8 mouse cellular contexts compared by ENCODE assay signal in the genomic region with DNA sequence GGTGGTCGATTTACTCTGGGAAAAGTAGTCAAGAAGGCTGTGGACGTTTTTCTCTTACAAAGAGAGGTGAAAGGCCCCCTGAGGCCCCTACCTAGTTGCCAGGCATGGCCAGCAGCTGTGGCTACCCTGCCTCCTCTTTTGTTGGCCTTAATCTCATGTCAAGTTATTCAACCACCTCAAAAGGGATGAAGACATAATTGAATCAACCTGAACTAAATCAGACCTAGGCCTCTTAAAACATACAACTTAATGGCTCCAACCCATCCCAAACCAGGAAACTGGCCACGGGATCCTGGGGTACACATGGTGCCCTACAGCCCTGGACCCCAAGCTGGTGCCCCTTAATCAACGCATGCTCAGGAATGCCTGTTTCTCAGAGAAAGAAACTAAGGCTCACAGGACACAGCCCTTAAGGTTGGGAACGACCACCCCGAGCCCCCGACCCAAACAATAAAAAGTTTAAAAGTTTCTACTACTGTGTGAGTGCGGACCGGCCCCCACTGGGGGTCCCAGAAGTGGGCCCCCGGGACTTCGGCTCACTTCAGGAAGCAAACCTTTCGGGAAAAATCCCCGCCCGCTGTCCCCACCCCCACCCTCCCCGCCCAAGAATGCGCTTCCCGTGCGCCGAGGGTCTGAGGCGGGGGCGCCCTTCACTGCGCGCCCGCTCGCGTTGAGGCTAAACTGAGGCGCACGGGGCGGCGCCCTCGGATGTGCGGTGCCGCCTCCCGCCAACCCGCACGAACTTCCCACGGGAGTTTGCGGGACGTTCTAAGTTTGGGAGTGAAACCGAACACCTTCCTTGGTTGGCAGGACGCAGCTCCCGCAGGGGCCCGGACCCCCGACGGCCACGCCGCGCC. TPM values are rescaled to one million over a fixed set of nuclear protein-coding genes. Genes with fewer than 3 reads are reported as not detected.
DNase-seq lines count a peak whose midpoint lies in the region; ATAC-seq and TF ChIP-seq lines count a peak whose summit lies in the region.

No protein-coding gene starts in this region.

- no peaks in the 10 kb centered on the region for H3K27me3 ChIP-seq in E14TG2a.4 (ENCODE audit: insufficient read depth, low read length)
- H3K27me3 ChIP-seq in embryonic facial prominence, embryonic 13.5 days = no peaks in the 10 kb centered on the region
- H3K27me3 ChIP-seq in hindbrain, embryonic 12.5 days = no peaks in the 10 kb centered on the region
- no peaks in the 10 kb centered on the region for H3K27me3 ChIP-seq in liver, postnatal 0 days (ENCODE audit: insufficient read depth, low read length)
- H3K27me3 ChIP-seq in testis, adult 2 months (ENCODE audit: control insufficient read depth, insufficient read depth, low read length) = no peaks in the 10 kb centered on the region

- H3K4me2 ChIP-seq in embryonic facial prominence, embryonic 13.5 days = peak overlapping the region; percentile 73
- peak overlapping the region; percentile 71 for H3K4me2 ChIP-seq in hindbrain, embryonic 12.5 days (replicated peaks)
- H3K4me2 ChIP-seq in liver, postnatal 0 days (ENCODE audit: low read depth, low read length) = peak overlapping the region; percentile 73

- peak overlapping the region; percentile 96 for H3K27ac ChIP-seq in embryonic facial prominence, embryonic 13.5 days
- peak overlapping the region; percentile 80 for H3K27ac ChIP-seq in hindbrain, embryonic 12.5 days
- peak overlapping the region; percentile 90 for H3K27ac ChIP-seq in liver, postnatal 0 days (ENCODE audit: low read depth)
- H3K27ac ChIP-seq in testis, adult 2 months (ENCODE audit: control insufficient read depth, insufficient read depth, low read depth, low read length) = peak overlapping the region; percentile 97

- peaks cover 32% of the 10 kb centered on the region for H3K36me3 ChIP-seq in E14TG2a.4 (ENCODE audit: insufficient read depth, low read length)
- H3K36me3 ChIP-seq in embryonic facial prominence, embryonic 13.5 days = no peaks in the 10 kb centered on the region
- H3K36me3 ChIP-seq in hindbrain, embryonic 12.5 days = no peaks in the 10 kb centered on the region
- H3K36me3 ChIP-seq in liver, postnatal 0 days (replicated peaks; ENCODE audit: insufficient read depth, low read length) = peaks cover 4% of the 10 kb centered on the region; the same call in 1 of the 2 replicates
- no peaks in the 10 kb centered on the region for H3K36me3 ChIP-seq in testis, adult 2 months (ENCODE audit: control insufficient read depth, insufficient read depth, low read length)

- TF ChIP-seq POLR2A in testis, adult 2 months (IDR thresholded peaks at IDR 0.05; ENCODE audit: control insufficient read depth, low read depth, low read length) = no peak

- WGBS in embryonic facial prominence, embryonic 13.5 days = under 1% methylated on average over 46 of the region's 48 CpGs
- under 1% methylated on average over 45 of the region's 48 CpGs for WGBS in hindbrain, embryonic 12.5 days
- WGBS in liver, postnatal 0 days (ENCODE audit: insufficient replicate concordance) = under 1% methylated on average over 47 of the region's 48 CpGs

- no peaks in the 10 kb centered on the region for H3K9me3 ChIP-seq in E14TG2a.4 (ENCODE audit: low read length)
- H3K9me3 ChIP-seq in embryonic facial prominence, embryonic 13.5 days = no peaks in the 10 kb centered on the region
- no peaks in the 10 kb centered on the region for H3K9me3 ChIP-seq in hindbrain, embryonic 12.5 days (replicated peaks)
- no peaks in the 10 kb centered on the region for H3K9me3 ChIP-seq in liver, postnatal 0 days (ENCODE audit: low read length)

- peaks cover 84% of the 10 kb centered on the region for H3K4me1 ChIP-seq in E14TG2a.4 (replicated peaks; ENCODE audit: low read depth, low read length)
- H3K4me1 ChIP-seq in embryonic facial prominence, embryonic 13.5 days = peaks cover 63% of the 10 kb centered on the region
- peaks cover 60% of the 10 kb centered on the region for H3K4me1 ChIP-seq in hindbrain, embryonic 12.5 days
- peaks cover 60% of the 10 kb centered on the region for H3K4me1 ChIP-seq in liver, postnatal 0 days (ENCODE audit: insufficient read depth)
- H3K4me1 ChIP-seq in testis, adult 2 months (ENCODE audit: control insufficient read depth, insufficient read depth, low read length) = peaks cover 22% of the 10 kb centered on the region

- peak; percentile 29 for ATAC-seq in embryonic facial prominence, embryonic 13.5 days (ENCODE audit: insufficient number of reproducible peaks, insufficient read depth, low FRiP score, low TSS enrichment, low read depth)
- ATAC-seq in hindbrain, embryonic 12.5 days (ENCODE audit: low FRiP score) = peak; percentile 27
- ATAC-seq in liver, postnatal 0 days = peak; percentile 1; the same call in 1 of the 2 replicates

- DNase-seq in 3134 (ENCODE audit: extremely low read depth, insufficient read length, low spot score) = peak; percentile 70
- peak; percentile 55 for DNase-seq in liver, postnatal 0 days
- DNase-seq in cerebellum, adult 11 months = no peak
- DNase-seq in left cerebral cortex, adult 18-20 months (ENCODE audit: low spot score in 2 of 2) = no peak

- no peak for TF ChIP-seq EP300 in liver, postnatal 0 days (IDR thresholded peaks at IDR 0.05; ENCODE audit: low read depth)

- no peak for TF ChIP-seq CTCF in E14TG2a.4 (conservative IDR thresholded peaks at IDR 0.05; ENCODE audit: low read length)
- no peak for TF ChIP-seq CTCF in liver, postnatal 0 days (IDR thresholded peaks at IDR 0.05; ENCODE audit: low read depth)
- TF ChIP-seq CTCF in testis, adult 2 months (IDR thresholded peaks at IDR 0.05; ENCODE audit: control insufficient read depth, insufficient read depth, insufficient replicate concordance, low read depth, low read length) = no peak

- peak overlapping the region; percentile 98 for H3K9ac ChIP-seq in embryonic facial prominence, embryonic 13.5 days
- peak overlapping the region; percentile 95 for H3K9ac ChIP-seq in hindbrain, embryonic 12.5 days
- H3K9ac ChIP-seq in liver, postnatal 0 days (replicated peaks) = peak overlapping the region; percentile 99

- H3K4me3 ChIP-seq in E14TG2a.4 (replicated peaks; ENCODE audit: low read length) = peak overlapping the region; percentile 91
- H3K4me3 ChIP-seq in embryonic facial prominence, embryonic 13.5 days = peak overlapping the region; percentile 89
- H3K4me3 ChIP-seq in hindbrain, embryonic 12.5 days = peak overlapping the region; percentile 80
- H3K4me3 ChIP-seq in liver, postnatal 0 days (ENCODE audit: low read depth, low read length) = peak overlapping the region; percentile 97
- peak overlapping the region; percentile 99 for H3K4me3 ChIP-seq in testis, adult 2 months (ENCODE audit: control insufficient read depth, low read depth, low read length)

RNA-seq across cellular contexts. Expression of a gene that starts 17.8 kb away (rescaled TPM):
- polyA plus RNA-seq in embryonic facial prominence, embryonic 13.5 days (2015; fragmentation: Nextera tagmentation; extraction: Ambion mirVana) = 4.7 and 5.2 TPM in 2 replicates
- polyA plus RNA-seq in hindbrain, embryonic 12.5 days (2016; fragmentation: Nextera tagmentation; extraction: Ambion mirVana) = 3.7 and 3.9 TPM in 2 replicates
- 2.1 and 2.4 TPM in 2 replicates for polyA plus RNA-seq in liver, postnatal 0 days (2015; fragmentation: Nextera tagmentation; extraction: Ambion mirVana)
- 74.6 and 80.0 TPM in 2 replicates for polyA plus RNA-seq in testis, adult 2 months (2012; rRNA removed)
- 1 to 10 TPM; 2.8 to 3.0 TPM for total RNA-seq in left cerebral cortex, adult 18-20 months (2021)

Comparison
In these comparisons a context has a peak if more than half of its experiments do, and no peak if none do; other contexts are left out.
1. DNase-seq: peak in 3134 (single experiment) and liver, postnatal 0 days (single experiment); none in cerebellum, adult 11 months (single experiment) and left cerebral cortex, adult 18-20 months (0 of 2).
2. RNA of a gene that starts 17.8 kb away (polyA plus RNA-seq): 74.6 to 80.0 TPM in testis, adult 2 months; 4.7 to 5.2 TPM in embryonic facial prominence, embryonic 13.5 days, 3.7 to 3.9 TPM in hindbrain, embryonic 12.5 days and 2.1 to 2.4 TPM in liver, postnatal 0 days; every median in the first group is over 10 times any median in the second.
3. Peak in every context shown above with its lines, with median percentiles within 50 percentile points of each other: H3K4me3 ChIP-seq, ATAC-seq, H3K27ac ChIP-seq, H3K4me2 ChIP-seq and H3K9ac ChIP-seq.